Mouse (Mus musculus) megakaryocyte, embryonic 14.5 days (primary cell): Measurements from ENCODE around the gene Zfp988.
"Not testable (repeated sequence)": the region's sequence is repeated elsewhere in the genome, so short reads cannot be mapped to it uniquely, and the experiment has no call there.

Experiments used
- FLI1 ChIP-seq: IDR thresholded peaks from 2 replicates; pipeline ENCODE4 v1.6.1; 2012; ENCODE audit warnings: low read length, inconsistent platforms, mixed read lengths
- GATA1 ChIP-seq: IDR thresholded peaks from 3 replicates; pipeline ENCODE4 v1.6.1; 2012; ENCODE audit warnings: mixed read lengths, low read length, inconsistent platforms, borderline replicate concordance

DNA sequence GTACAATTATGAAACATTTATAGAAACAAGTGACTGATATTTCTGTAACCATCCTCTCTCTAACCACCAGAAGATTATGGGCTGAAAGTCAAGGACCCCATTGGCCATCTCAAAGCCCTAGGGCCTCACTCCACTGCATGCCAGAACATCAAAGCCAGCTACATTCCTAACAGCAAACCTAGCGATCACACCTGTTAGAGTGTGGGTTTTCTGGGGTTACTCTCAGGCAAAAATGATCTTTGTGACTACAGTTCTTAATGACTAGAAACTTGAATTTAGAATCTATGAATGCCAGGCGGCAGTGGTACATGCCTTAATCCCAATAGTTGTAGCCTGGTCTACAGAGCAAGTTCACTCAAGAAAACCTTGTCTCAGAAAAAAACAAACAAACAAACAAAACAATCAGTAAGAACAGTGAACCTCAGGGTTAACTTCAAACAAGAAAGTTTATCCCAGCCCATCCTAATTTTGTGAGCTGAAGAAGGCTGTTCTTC is 39.6 kb downstream of the Zfp988 start:
- TF ChIP-seq FLI1, GATA1: not testable (repeated sequence)
